Mouse (Mus musculus) layer of hippocampus, adult 2 months (tissue): ENCODE data around the gene Cybb. TPM values are rescaled to one million over a fixed set of nuclear protein-coding genes. Genes with fewer than 3 reads are reported as not detected.
A peak's percentile ranks its signal among the peaks of the same experiment; 100 is the strongest.
"Not testable (repeated sequence)": the region's sequence is repeated elsewhere in the genome, so short reads cannot be mapped to it uniquely, and the experiment has no call there.

Experiments
- DNase-seq, 2 experiments: peaks; one replicate each; pipeline ENCODE4 v3.0.0; 2022; ENCODE audit warnings: low spot score in 2 of 2
- H3K27ac ChIP-seq: fragments of 200-600 bp; 2 replicates; pipeline ENCODE4 v1.8.1; 2022
- H3K4me3 ChIP-seq: fragments of 200-600 bp; 2 replicates; pipeline ENCODE4 v1.8.1; 2022; ENCODE audit warnings: mild to moderate bottlenecking
- CTCF ChIP-seq: fragments of 200-600 bp; conservative IDR thresholded peaks from 2 replicates; pipeline ENCODE4 v1.8.1; 2022; ENCODE audit warnings: antibody characterized with exemption, mild to moderate bottlenecking, moderate library complexity
- long read RNA-seq, 2 experiments: library from polyadenylated mRNA; stranded (forward); transcript quantifications; one replicate each; pipeline ENCODE4 v2.0.0; 2021; ENCODE audit warnings: borderline mapping rate in 2 of 2
- total RNA-seq, 2 experiments: library from RNA; stranded (reverse); gene quantifications; 2 replicates each; pipeline ENCODE4 v1.2.3; 2021

The Cybb gene
- total RNA-seq: under 1 TPM; 0.47 to 0.59 TPM
- long read RNA-seq, experiment 1: 0 reads
- long read RNA-seq, experiment 2: 0 reads

DNA sequence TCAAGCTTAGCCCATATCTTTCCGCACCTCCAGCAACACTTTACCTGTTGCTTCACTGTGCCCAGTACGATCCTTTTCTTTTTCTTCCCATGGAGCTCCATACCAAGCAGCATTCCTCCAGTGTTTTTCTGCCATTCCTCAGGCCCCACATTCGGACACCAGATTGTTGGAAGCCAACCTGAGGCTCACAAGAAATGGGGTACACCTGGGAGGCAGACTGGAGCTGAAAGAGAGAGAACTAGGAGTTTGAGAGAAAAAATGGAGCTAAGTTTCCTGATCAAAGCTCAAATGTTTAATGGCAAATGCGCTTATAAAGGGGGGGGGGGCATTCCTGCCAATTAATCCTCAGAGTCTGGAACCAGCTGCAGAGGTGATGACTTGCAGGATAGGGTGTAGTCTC is at the start of gene Cybb:
Gene Cybb (minus strand): TSS at position 101 of the 400 bp plus-strand sequence.
- TF ChIP-seq CTCF: no peak
- no peak within 1 kb of the TSS for H3K4me3 ChIP-seq
- H3K27ac ChIP-seq: no peak within 1 kb of the TSS
- DNase-seq: no peak

DNA sequence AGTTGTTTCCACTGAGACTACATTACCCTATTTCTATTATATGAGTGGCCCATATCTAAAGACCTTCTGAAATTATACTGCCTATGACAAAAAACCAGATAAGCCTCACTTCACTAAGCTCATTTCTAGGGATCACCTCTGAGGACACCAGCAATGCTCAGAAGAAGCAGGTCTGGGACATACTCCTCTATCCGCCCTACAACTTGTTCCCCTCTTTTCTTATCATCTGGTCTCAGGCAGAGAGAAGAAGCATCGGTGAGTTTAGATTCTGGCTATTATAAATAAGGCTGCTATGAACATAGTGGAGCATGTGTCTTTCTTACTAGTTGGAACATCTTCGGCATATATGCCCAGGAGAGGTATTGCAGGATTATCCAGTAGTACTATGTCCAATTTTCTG is 49.3 kb upstream of the Cybb start:
- no peak for DNase-seq
- H3K27ac ChIP-seq: no peak overlapping the region
- H3K4me3 ChIP-seq: no peak overlapping the region
- no peak for TF ChIP-seq CTCF

DNA sequence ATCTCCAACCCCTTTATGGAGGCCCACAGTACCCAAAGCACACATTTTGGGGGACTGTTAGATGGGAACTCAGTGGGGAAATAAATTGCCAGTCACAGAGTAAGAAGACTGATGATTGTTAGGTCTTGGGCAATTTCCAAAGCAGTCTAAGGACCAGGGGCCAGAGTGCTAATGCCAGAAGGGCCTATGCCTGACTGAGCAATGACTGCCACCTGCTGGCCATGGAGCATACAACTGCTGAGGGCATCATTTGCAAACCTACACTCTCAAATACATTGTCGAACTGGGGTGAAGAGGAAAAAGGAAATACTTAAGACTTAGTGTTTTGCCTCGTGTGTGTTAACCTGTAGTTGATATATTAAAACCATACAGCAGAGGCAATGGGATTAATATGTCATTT is 32.4 kb upstream of the Cybb start:
- not testable (repeated sequence) for H3K4me3 ChIP-seq, H3K27ac ChIP-seq
- TF ChIP-seq CTCF: peak; percentile 74
- DNase-seq: peak in 1 of 2 experiments; percentile 30

DNA sequence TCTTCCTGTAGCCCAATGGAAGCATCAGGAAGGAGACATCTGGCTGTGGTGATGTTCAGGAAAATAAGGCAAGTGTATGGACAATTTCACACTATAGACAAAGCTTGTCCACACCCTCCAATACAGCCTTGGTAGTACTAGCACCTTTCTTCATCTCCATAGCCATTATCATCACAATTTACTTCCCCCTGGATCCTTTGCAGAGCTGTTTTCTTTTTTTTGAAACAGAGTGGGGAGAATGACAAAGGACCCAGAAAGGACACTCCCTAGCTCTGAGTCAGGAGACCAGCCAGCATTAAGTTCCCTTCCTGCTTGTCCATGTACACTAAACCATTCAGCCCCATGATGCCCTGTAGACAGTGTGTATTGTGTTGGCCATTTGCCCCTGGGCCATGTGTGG is 30.0 kb upstream of the Cybb start:
- not testable (repeated sequence) for H3K27ac ChIP-seq, H3K4me3 ChIP-seq, DNase-seq

GRCm38 (mm10) chrX:9475036-9475435 is 12.5 kb downstream of the Cybb start:
- DNase-seq, H3K4me3 ChIP-seq, H3K27ac ChIP-seq: not testable (repeated sequence)

- Histone ChIP-seq H3K4me3 (no peak overlapping the region), H3K27ac (no peak overlapping the region)
- DNase-seq: no peak
- TF ChIP-seq CTCF: no peak
Measured at GRCm38 (mm10) chrX:9474440-9474839, 13.1 kb downstream of the Cybb start.

DNA sequence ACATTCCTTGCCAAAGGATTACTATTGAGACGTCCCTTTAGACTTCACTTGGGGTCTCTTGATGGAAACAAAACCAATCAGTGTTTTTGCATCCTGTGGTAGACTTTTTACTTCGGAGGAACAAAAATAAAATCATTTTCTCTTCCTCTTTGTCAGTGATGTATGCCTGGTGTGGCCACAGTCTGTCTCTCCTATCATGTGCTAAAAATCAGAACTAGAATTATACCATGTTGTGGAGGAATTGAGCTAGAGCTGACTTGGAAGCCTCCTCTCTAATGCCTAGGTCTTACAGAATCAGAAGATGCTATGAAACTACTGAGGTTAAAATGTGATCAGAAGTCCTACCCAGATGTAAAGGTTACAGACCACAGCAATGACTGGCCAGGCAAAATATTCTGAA is 13.8 kb downstream of the Cybb start:
- Histone ChIP-seq H3K27ac (no peak overlapping the region), H3K4me3 (no peak overlapping the region)
- no peak for TF ChIP-seq CTCF
- no peak for DNase-seq

GRCm38 (mm10) chrX:9470811-9471388 is 16.7 kb downstream of the Cybb start:
- Histone ChIP-seq H3K4me3 (no peak overlapping the region), H3K27ac (no peak overlapping the region)
- TF ChIP-seq CTCF: no peak
- DNase-seq: no peak

GRCm38 (mm10) chrX:9469100-9469499 is 18.5 kb downstream of the Cybb start:
- H3K4me3 ChIP-seq: no peak overlapping the region
- no peak overlapping the region for H3K27ac ChIP-seq
- DNase-seq: no peak
- no peak for TF ChIP-seq CTCF

- no peak for TF ChIP-seq CTCF
- no peak overlapping the region for H3K4me3 ChIP-seq
- H3K27ac ChIP-seq: no peak overlapping the region
- no peak for DNase-seq
Measured at GRCm38 (mm10) chrX:9467020-9467419, 20.6 kb downstream of the Cybb start.

DNA sequence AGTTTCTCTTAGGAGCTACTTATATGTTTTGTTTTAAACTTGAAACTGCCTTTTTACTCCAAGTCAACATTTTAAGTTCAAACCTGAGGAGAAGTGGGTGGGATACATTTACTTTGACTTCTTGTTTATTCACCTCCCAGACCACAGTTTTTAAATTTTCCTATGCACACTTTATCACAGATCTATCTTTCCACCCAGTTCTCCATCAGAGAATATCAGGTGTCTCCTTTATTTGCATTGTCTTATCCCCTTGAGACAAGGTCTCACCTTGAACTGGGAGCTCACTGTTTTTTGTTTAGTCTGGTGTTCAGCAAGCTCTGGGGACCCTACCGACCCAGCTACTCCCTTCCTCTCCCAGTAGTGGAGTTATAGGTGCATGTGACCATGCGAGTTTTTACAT is 21.7 kb downstream of the Cybb start:
- Histone ChIP-seq H3K27ac (no peak overlapping the region), H3K4me3 (no peak overlapping the region)
- TF ChIP-seq CTCF: no peak
- DNase-seq: no peak

- TF ChIP-seq CTCF: no peak
- Histone ChIP-seq H3K4me3 (no peak overlapping the region), H3K27ac (no peak overlapping the region)
- no peak for DNase-seq
Measured at GRCm38 (mm10) chrX:9462671-9463070, 24.9 kb downstream of the Cybb start.

DNA sequence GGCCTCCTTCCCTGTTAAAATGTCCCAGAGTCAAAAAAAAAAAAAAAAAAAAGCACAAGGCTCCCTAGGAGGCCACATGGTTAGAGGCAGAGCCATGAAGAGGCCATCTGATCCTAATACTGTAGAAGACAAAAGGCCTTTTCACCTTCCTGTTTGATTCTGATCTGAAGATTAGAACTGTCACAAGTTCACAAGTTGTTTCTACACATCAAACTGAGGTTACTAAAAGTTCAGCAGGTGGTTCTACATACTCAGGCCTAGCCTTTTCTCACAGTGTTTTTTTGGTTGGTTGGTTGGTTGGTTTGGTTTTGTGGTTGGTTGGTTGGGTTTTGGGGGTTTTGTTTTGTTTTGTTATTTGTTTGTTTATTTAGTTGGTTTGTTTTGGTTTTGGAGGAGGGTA is 26.2 kb downstream of the Cybb start:
- no peak for TF ChIP-seq CTCF
- DNase-seq: no peak
- H3K27ac ChIP-seq: no peak overlapping the region
- no peak overlapping the region for H3K4me3 ChIP-seq

- no peak for DNase-seq
- Histone ChIP-seq H3K4me3 (no peak overlapping the region), H3K27ac (no peak overlapping the region)
- no peak for TF ChIP-seq CTCF
Measured at GRCm38 (mm10) chrX:9460387-9460930, 27.1 kb downstream of the Cybb start.

GRCm38 (mm10) chrX:9452375-9452774 is 35.2 kb downstream of the Cybb start:
- H3K27ac ChIP-seq: no peak overlapping the region
- no peak overlapping the region for H3K4me3 ChIP-seq
- TF ChIP-seq CTCF: no peak
- DNase-seq: no peak
